Mouse (Mus musculus): ENCODE results near the gene Hdac4.

- TF ChIP-seq POLR2A (IDR thresholded peaks at IDR 0.05; ENCODE audit: low read depth, low read length), result no peak
- TF ChIP-seq CTCF (IDR thresholded peaks at IDR 0.05; ENCODE audit: borderline replicate concordance, insufficient read depth, low read length), result no peak
Observed at GRCm38 (mm10) chr1:92179070-92179469, 16.4 kb downstream of the Hdac4 start.
